Mouse (Mus musculus): ENCODE measurements around the gene Nudt3. TPM values are rescaled to one million over a fixed set of nuclear protein-coding genes. Genes with fewer than 3 reads are reported as not detected.

Nudt3 gene
- polyA plus RNA-seq, 1 experiment from 2014 or later, result 196 TPM

DNA sequence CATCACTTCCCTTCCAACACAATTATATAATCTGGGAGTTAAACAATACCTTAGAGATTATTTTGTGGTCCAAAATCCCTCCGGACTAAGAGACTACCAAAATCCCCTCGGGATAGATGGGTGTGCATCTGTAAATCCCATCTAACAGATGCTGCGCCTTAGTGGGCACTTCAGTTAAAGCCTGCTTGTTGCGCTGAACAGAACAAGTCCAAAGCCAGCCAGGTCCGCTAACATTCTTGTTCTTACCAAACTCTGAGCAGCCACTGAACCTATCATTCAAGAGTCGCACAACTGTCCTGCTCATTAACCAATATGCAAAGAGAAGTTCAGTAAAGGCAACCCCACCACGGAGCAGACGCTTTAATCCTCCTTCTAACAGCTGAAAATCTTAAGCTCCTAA lies 2.1 kb downstream of the Nudt3 start:
- no peak for ATAC-seq
- in situ Hi-C loops (cut with MboI; ENCODE audit: low pct_unique_long_range_greater_than_20kb), result no loop called here
- DNase-seq (ENCODE audit: low read depth, low spot score), result no peak
- POLR2A ChIA-PET, result interaction anchor here (1.4 to 2.0 kb wide), 2 partner anchors 11 to 14 kb away, joined by 3 to 7 read pairs; no protein-coding TSS in a partner anchor
- TF ChIP-seq CTCF (IDR thresholded peaks at IDR 0.05), result no peak
- no peaks in the 10 kb centered on the region for H3K27me3 ChIP-seq
- CTCF ChIA-PET, result no interaction called here

DNA sequence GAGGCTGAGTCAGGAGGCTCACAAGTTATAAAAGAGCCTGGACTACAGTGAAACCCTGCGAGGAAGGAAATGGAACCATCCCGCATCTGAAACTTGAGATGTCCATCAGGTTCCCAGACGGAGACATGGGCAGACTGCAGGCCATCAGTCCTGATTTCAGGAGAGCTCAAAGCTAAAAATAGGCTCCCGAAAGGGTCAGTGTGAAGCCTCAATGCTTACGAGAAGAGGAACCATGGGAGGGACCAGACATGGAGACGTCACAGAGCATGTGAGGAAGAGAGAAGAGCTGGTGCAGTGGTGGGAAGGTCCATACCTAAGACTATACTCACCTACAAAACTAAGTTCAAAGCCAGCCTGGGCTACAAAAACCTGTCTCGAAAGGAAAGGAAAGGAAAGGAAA lies 7.9 kb downstream of the Nudt3 start:
- in situ Hi-C loops (cut with MboI; ENCODE audit: low pct_unique_long_range_greater_than_20kb), result no loop called here
- no peak for TF ChIP-seq CTCF (IDR thresholded peaks at IDR 0.05)
- ATAC-seq (no peak), DNase-seq (ENCODE audit: low read depth, low spot score) (no peak)
- POLR2A ChIA-PET, result no interaction called here
- no peaks in the 10 kb centered on the region for H3K27me3 ChIP-seq
- CTCF ChIA-PET, result no interaction called here

DNA sequence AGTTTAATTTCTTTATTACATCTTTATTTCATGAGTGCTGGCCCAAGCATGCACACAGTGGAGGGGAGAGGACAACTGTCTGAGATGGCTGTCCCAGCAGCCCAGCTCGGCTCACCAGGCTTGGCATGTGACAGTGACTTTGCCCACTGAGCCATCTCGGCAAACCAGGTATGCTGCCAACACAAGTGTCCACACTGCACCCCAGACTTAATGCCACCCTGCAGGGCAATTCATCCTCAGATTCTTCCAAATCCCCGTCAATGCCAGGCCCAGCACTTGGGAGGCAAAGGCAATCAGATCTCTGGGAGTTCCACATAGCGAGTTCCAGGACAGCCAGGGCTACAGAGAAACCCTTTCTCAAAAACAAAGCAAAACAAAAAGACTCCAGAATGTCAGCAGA lies 10.3 kb downstream of the Nudt3 start:
- DNase-seq (ENCODE audit: low read depth, low spot score) (no peak), ATAC-seq (no peak)
- H3K27me3 ChIP-seq, result no peaks in the 10 kb centered on the region
- TF ChIP-seq CTCF (IDR thresholded peaks at IDR 0.05), result no peak
- in situ Hi-C loops (cut with MboI; ENCODE audit: low pct_unique_long_range_greater_than_20kb), result no loop called here
- POLR2A ChIA-PET, result no interaction called here
- CTCF ChIA-PET, result no interaction called here

DNA sequence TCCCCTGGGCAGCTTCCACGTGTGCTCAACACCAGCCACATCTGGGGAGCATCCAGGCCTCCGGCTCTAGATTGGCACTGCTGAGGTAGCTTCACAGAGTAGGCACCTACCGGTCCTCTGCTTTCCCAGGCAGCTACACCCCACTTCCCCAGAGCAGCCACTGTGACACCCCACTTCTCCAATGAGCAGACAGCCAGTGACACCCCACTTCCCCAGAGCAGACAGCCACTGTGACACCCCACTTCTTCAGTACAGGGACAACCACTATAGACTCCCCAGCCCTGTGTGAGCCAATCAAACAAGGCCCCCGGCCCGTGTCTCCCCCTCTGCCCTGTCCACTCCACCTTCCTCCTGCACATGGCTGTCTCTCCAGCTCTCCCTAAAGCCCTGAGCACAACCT lies 11.3 kb downstream of the Nudt3 start:
- DNase-seq (ENCODE audit: low read depth, low spot score) (no peak), ATAC-seq (no peak)
- H3K27me3 ChIP-seq, result no peaks in the 10 kb centered on the region
- TF ChIP-seq CTCF (IDR thresholded peaks at IDR 0.05), result no peak
- CTCF ChIA-PET, result no interaction called here
- POLR2A ChIA-PET, result no interaction called here
- in situ Hi-C loops (cut with MboI; ENCODE audit: low pct_unique_long_range_greater_than_20kb), result no loop called here

DNA sequence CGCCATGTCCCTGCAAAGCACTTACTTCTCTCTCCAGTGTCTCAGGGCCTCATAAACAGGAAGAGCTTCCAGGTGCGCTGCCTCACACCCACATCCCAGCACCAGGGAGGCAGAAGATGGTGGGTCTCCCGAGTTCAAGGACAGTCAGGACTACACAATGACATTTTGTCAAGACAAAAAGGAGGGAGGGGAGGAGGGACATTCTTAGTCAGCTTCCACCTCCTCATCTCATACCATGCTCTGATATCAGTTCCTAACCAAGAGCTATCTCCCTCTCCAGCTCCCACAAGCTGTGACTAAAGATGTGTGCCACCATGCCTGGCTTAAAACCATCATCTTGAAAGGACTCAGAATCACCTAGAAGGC lies 11.8 kb downstream of the Nudt3 start:
- no peak for ATAC-seq
- CTCF ChIA-PET, result no interaction called here
- in situ Hi-C loops (cut with MboI; ENCODE audit: low pct_unique_long_range_greater_than_20kb), result no loop called here
- no peak for TF ChIP-seq CTCF (IDR thresholded peaks at IDR 0.05)
- no peak for DNase-seq (ENCODE audit: low read depth, low spot score)
- H3K27me3 ChIP-seq, result no peaks in the 10 kb centered on the region
- POLR2A ChIA-PET, result no interaction called here

DNA sequence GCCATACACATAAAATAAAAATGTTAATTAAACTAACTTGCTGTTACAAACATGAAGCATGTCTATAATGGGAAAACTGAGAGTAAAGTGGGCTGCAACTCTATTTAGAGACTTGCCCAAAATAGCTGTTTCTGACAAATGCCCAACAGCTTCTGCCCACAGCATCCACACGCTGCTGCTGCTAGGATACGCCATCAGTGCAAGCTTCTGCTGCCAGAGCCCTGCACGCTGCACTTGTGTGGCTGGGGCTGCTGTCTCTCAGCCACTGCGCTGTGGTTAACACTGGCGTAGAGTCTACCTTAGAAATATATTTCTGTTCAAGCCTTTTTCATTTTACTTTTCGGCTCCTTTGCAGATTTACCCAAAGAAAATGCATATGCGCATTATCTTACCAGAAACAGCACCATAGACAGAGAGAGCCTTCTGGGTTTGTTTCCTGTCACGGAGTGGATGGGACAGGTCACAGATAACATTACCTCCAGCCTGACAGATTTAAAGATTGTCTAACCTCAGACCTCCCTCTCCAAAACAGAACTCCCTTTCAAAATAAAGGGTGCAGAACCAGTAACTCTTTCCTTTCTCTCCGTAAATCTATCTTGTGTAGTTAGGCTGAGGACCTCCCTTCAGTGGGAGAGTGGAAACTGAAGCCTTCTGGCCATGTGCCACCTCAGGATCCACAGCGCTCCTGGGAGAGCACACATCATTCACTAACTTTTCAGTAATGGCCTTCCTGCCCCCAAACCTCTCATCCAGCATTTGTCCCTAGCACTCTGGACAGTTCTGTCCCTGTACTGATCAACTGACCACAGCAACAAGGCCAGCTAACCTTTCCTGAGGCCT lies 12.4 kb downstream of the Nudt3 start:
- ATAC-seq (no peak), DNase-seq (ENCODE audit: low read depth, low spot score) (no peak)
- in situ Hi-C loops (cut with MboI; ENCODE audit: low pct_unique_long_range_greater_than_20kb), result no loop called here
- POLR2A ChIA-PET, result interaction anchor here (1.6 kb wide), 1 partner anchor 10 kb away, joined by 3 read pairs; no protein-coding TSS in a partner anchor
- no peaks in the 10 kb centered on the region for H3K27me3 ChIP-seq
- CTCF ChIA-PET, result no interaction called here
- no peak for TF ChIP-seq CTCF (IDR thresholded peaks at IDR 0.05)

DNA sequence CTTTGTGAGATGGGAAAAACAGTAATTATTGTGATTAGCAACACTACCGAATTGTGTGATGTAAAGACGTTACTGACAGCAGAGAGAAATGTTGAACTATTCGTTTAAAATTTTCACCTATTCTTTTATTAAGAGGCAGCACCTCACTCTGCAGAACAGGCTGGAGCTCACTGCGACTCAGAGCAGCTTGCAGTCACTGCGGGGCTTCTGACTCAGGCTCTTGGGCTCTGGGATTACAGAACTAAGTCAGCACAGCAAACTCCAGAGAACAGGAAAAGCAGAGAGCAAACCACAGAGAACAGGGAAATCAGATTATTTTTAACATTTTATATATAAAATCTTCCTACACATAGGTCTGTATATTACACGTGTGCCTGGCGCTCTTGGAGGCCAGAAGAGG lies 13.7 kb downstream of the Nudt3 start:
- POLR2A ChIA-PET, result interaction anchor here (1.6 kb wide), 1 partner anchor 11 kb away, joined by 3 read pairs; no protein-coding TSS in a partner anchor
- in situ Hi-C loops (cut with MboI; ENCODE audit: low pct_unique_long_range_greater_than_20kb), result no loop called here
- no peak for ATAC-seq
- no peak for DNase-seq (ENCODE audit: low read depth, low spot score)
- TF ChIP-seq CTCF (IDR thresholded peaks at IDR 0.05), result no peak
- CTCF ChIA-PET, result interaction anchor here (1.1 kb wide), 1 partner anchor 8 kb away, joined by 3 read pairs; no protein-coding TSS in a partner anchor
- no peaks in the 10 kb centered on the region for H3K27me3 ChIP-seq

DNA sequence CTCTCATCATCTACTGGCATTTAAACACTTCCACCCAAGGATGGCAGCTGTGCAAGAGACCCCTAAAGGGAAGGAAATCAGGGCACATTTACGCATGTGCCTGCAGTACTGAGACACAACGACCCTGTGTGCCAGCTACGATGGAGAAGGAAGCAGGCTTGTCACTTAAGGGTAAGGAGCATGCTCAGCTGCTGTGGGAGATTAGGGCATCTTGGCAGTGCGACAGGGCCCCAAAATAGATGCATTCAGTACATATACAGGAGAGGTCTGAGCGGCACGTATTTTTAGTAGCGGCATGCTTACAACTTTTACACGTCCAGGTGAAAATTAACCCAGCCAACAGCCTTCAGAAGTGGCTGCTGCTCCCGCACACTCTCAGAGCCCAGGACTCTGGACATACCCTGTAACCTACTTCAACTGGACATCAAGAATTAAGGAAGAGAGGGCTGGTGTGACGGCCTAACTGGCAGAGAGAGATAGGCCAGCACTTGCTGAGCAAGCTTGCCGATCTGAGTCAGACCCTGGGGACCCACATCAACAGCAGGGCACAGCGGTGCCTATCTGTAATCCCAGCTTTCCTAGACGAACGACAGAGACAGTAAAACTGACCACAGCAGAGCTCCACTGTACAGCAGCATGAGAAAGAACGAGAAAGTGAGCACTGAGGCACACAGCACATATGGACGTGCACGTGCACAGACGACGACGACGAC lies 19.6 kb downstream of the Nudt3 start:
- no peak for TF ChIP-seq CTCF (IDR thresholded peaks at IDR 0.05)
- CTCF ChIA-PET, result interaction anchor here (1.0 kb wide), 1 partner anchor 9 kb away, joined by 3 read pairs; no protein-coding TSS in a partner anchor
- DNase-seq (ENCODE audit: low read depth, low spot score) (no peak), ATAC-seq (no peak)
- in situ Hi-C loops (cut with MboI; ENCODE audit: low pct_unique_long_range_greater_than_20kb), result no loop called here
- no peaks in the 10 kb centered on the region for H3K27me3 ChIP-seq
- POLR2A ChIA-PET, result interaction anchor here (0.9 kb wide), 1 partner anchor 38 kb away, joined by 3 read pairs; the partner anchor contains the start of gene AI413582

DNA sequence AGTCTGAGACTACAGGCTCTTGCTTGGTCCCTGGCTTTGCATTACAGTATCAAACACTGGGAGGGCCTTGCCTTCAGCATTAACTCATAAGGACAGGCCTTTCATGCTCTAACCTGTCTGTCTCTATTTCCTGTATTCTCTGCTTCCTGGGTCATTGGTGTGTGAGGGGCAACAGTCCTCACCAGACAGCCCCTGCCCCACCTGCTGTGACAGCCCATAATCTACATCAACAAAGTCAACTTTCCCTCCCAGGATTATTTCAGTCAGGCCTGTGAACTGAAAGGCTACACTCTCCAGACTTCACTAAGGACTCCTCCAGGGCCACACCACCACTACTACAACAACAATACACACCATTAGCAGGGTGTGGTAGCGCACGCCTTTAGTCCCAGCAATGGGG lies 20.3 kb downstream of the Nudt3 start:
- TF ChIP-seq CTCF (IDR thresholded peaks at IDR 0.05), result no peak
- H3K27me3 ChIP-seq, result no peaks in the 10 kb centered on the region
- POLR2A ChIA-PET, result no interaction called here
- CTCF ChIA-PET, result no interaction called here
- in situ Hi-C loops (cut with MboI; ENCODE audit: low pct_unique_long_range_greater_than_20kb), result no loop called here
- no peak for DNase-seq (ENCODE audit: low read depth, low spot score)
- ATAC-seq, result no peak

DNA sequence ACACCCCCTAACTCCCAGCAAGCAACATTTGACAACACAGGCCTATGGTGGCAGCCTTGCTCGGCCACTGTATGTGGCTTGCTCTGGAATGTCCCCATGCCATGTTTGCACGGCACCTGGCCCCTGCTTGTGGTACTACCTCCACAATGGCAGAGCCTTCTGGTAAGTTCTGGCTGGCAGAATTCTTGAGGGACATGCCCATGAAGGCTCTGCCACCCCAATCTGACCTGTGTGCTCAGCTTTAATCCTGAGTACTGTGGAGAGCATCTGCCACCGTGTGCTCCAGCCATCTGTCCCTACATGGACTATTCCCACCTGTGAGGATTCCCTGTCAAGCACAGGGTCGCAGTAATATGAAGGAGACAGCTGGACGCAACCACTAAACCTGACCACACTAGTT lies 22.4 kb downstream of the Nudt3 start:
- ChIA-PET CTCF (no interaction called here), POLR2A (no interaction called here)
- TF ChIP-seq CTCF (IDR thresholded peaks at IDR 0.05), result no peak
- H3K27me3 ChIP-seq, result no peaks in the 10 kb centered on the region
- no peak for DNase-seq (ENCODE audit: low read depth, low spot score)
- ATAC-seq, result peak; percentile 39
- in situ Hi-C loops (cut with MboI; ENCODE audit: low pct_unique_long_range_greater_than_20kb), result no loop called here

DNA sequence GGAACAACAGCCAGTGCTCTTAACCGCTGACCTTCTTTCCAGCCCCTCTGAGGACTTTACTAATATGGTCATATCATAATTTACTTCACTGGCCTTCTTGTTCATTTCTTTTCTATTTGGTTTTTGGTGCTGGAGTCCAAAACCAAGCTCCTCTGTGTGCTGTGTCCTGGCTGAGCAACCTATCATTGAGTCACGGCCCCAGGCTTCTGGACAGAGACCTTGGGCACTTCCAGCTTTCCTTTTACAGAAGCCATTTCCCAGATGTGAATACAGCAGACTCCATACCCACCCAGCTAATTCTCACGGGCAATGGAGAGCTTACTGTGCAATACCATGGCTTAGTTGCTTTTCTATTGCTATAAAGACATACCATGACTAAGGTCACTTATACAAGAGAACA lies 23.0 kb downstream of the Nudt3 start:
- ChIA-PET CTCF (interaction anchor here (1.2 kb wide), 1 partner anchor 10 kb away, joined by 4 read pairs; no protein-coding TSS in a partner anchor), POLR2A (no interaction called here)
- no peak for TF ChIP-seq CTCF (IDR thresholded peaks at IDR 0.05)
- no peaks in the 10 kb centered on the region for H3K27me3 ChIP-seq
- no peak for DNase-seq (ENCODE audit: low read depth, low spot score)
- in situ Hi-C loops (cut with MboI; ENCODE audit: low pct_unique_long_range_greater_than_20kb), result no loop called here
- ATAC-seq, result no peak
